ENCODE assay signal across 29 mouse cellular contexts in genomic region chr19:37317359-37317758, GRCm38 (mm10). TPM values are rescaled to one million over a fixed set of nuclear protein-coding genes. Genes with fewer than 3 reads are reported as not detected.
DNase-seq lines count a peak whose midpoint lies in the region; ATAC-seq and TF ChIP-seq lines count a peak whose summit lies in the region.
"Had no signal": no experiment of that assay in that cellular context is flagged by ENCODE, and none has a peak within 500 bp of the region (broad histone marks: within the 10 kb centered on the region; RNA-seq: fewer than 3 reads in every experiment).

No protein-coding gene starts in this region.

- WGBS in heart, adult 2 months = 76% methylated on average over 4 of the region's 4 CpGs
- WGBS in heart, embryonic 11.5 days (ENCODE audit: insufficient replicate concordance) = 82% methylated on average over 4 of the region's 4 CpGs
- WGBS in heart, postnatal 0 days = 63% methylated on average over 4 of the region's 4 CpGs

- no peak for ATAC-seq in heart, embryonic 11.5 days (replicated peaks; ENCODE audit: insufficient number of reproducible peaks, low FRiP score, low TSS enrichment)
- ATAC-seq in heart, postnatal 0 days (ENCODE audit: insufficient read depth, low read depth) = peak; percentile 13; the same call in 1 of the 2 replicates
- ATAC-seq: activated CD4-positive, CD25-positive, alpha-beta regulatory T cell, adult 4 months; forebrain, postnatal 0 days; inflammation-experienced regulatory T-cells, adult 6 months; liver, postnatal 0 days had no signal

- H3K79me2 ChIP-seq in heart, adult 2 months (replicated peaks; ENCODE audit: control insufficient read depth, insufficient read depth, low read length) = no peaks in the 10 kb centered on the region

- H3K9me3 ChIP-seq in heart, embryonic 11.5 days (replicated peaks; ENCODE audit: control insufficient read depth, low read length) = no peaks in the 10 kb centered on the region
- H3K9me3 ChIP-seq in heart, postnatal 0 days (replicated peaks; ENCODE audit: control insufficient read depth, low read length) = no peaks in the 10 kb centered on the region
- H3K9me3 ChIP-seq: embryonic facial prominence, embryonic 10.5 days; embryonic facial prominence, embryonic 15.5 days; forebrain, embryonic 12.5 days; hindbrain, embryonic 15.5 days; kidney, embryonic 15.5 days; limb, embryonic 13.5 days; stomach, embryonic 15.5 days had no signal

- peak in 1 of 2 experiments; percentile 34 for DNase-seq in heart, adult 2 months
- DNase-seq in ZHBTc4 (ENCODE audit: low read depth, low spot score) = peak; percentile 34
- no peak for DNase-seq in heart, postnatal 0 days (ENCODE audit: low spot score)
- DNase-seq in thymus, adult 18-20 months = no peak
- no peak for DNase-seq in left cerebral cortex, adult 2 months (ENCODE audit: extremely low spot score in 1 of 2, low spot score in 2 of 2)
- no peak for DNase-seq in left cerebral cortex, adult 8-10 months (ENCODE audit: low spot score in 2 of 2)
- DNase-seq: adrenal gland, adult 2 months; adrenal gland, postnatal 36 days; cerebellum, adult 18-20 months; cerebellum, postnatal 14 days; forebrain, postnatal 0 days; kidney, adult 11 months; kidney, postnatal 25 days; liver, postnatal 0 days; lung, postnatal 4 days; midbrain, embryonic 14.5 days; right cerebral cortex, postnatal 25 days; thymus, postnatal 25 days had no signal

- no peak for TF ChIP-seq POLR2A in heart, adult 2 months (IDR thresholded peaks at IDR 0.05; ENCODE audit: insufficient read depth, low read depth, low read length)

- peaks cover 33% of the 10 kb centered on the region for H3K36me3 ChIP-seq in heart, adult 2 months (ENCODE audit: control insufficient read depth, insufficient read depth, low read length)
- peaks cover 9% of the 10 kb centered on the region; the same call in 1 of the 2 replicates for H3K36me3 ChIP-seq in heart, embryonic 11.5 days (ENCODE audit: control insufficient read depth, insufficient read depth, low read length)
- H3K36me3 ChIP-seq in heart, postnatal 0 days (replicated peaks; ENCODE audit: control insufficient read depth, insufficient read depth, low read length) = peaks cover 43% of the 10 kb centered on the region
- H3K36me3 ChIP-seq: embryonic facial prominence, embryonic 15.5 days had no signal

- no peak for TF ChIP-seq CTCF in heart, adult 2 months (IDR thresholded peaks at IDR 0.05)
- TF ChIP-seq CTCF in heart, postnatal 0 days (IDR thresholded peaks at IDR 0.05; ENCODE audit: low read depth) = no peak
- TF ChIP-seq CTCF in left cerebral cortex, adult 2 months (IDR thresholded peaks at IDR 0.05) = no peak

- H3K4me1 ChIP-seq in heart, adult 2 months (ENCODE audit: control insufficient read depth, insufficient read depth, low read length) = peaks cover 3% of the 10 kb centered on the region
- no peaks in the 10 kb centered on the region; the same call in 1 of the 2 replicates for H3K4me1 ChIP-seq in heart, embryonic 11.5 days (ENCODE audit: control insufficient read depth, insufficient read depth, low read length)
- H3K4me1 ChIP-seq in heart, postnatal 0 days (ENCODE audit: control insufficient read depth, insufficient read depth) = peaks cover 25% of the 10 kb centered on the region
- H3K4me1 ChIP-seq: embryonic facial prominence, embryonic 10.5 days; embryonic facial prominence, embryonic 15.5 days; forebrain, embryonic 12.5 days; hindbrain, embryonic 15.5 days; kidney, embryonic 15.5 days; limb, embryonic 13.5 days; stomach, embryonic 15.5 days had no signal

- H3K4me3 ChIP-seq in heart, adult 2 months = no peak overlapping the region
- H3K4me3 ChIP-seq in heart, embryonic 11.5 days (ENCODE audit: low read depth, low read length) = no peak overlapping the region
- H3K4me3 ChIP-seq in heart, postnatal 0 days (ENCODE audit: low read depth, low read length) = no peak overlapping the region
- no peak overlapping the region for H3K4me3 ChIP-seq in left cerebral cortex, adult 2 months
- H3K4me3 ChIP-seq: embryonic facial prominence, embryonic 10.5 days; embryonic facial prominence, embryonic 15.5 days; forebrain, embryonic 12.5 days; hindbrain, embryonic 15.5 days; kidney, embryonic 15.5 days; limb, embryonic 13.5 days; stomach, embryonic 15.5 days had no signal

- no peaks in the 10 kb centered on the region for H3K27me3 ChIP-seq in heart, adult 2 months (ENCODE audit: control insufficient read depth, insufficient read depth, low read length)
- no peaks in the 10 kb centered on the region for H3K27me3 ChIP-seq in heart, embryonic 11.5 days (ENCODE audit: control insufficient read depth, insufficient read depth, low read length)
- H3K27me3 ChIP-seq in heart, postnatal 0 days (ENCODE audit: control insufficient read depth, insufficient read depth, low read length) = no peaks in the 10 kb centered on the region
- H3K27me3 ChIP-seq: embryonic facial prominence, embryonic 15.5 days; forebrain, embryonic 12.5 days; hindbrain, embryonic 15.5 days; kidney, embryonic 15.5 days; limb, embryonic 13.5 days; stomach, embryonic 15.5 days had no signal

- no peak overlapping the region for H3K4me2 ChIP-seq in heart, embryonic 11.5 days
- H3K4me2 ChIP-seq in heart, postnatal 0 days (ENCODE audit: low read depth, low read length) = no peak overlapping the region
- H3K4me2 ChIP-seq: embryonic facial prominence, embryonic 15.5 days; forebrain, embryonic 12.5 days; hindbrain, embryonic 15.5 days; kidney, embryonic 15.5 days; limb, embryonic 13.5 days; liver, embryonic 11.5 days; stomach, embryonic 15.5 days had no signal

- TF ChIP-seq EP300 in heart, adult 2 months (IDR thresholded peaks at IDR 0.05; ENCODE audit: insufficient read depth, low read depth, low read length) = no peak
- no peak for TF ChIP-seq EP300 in heart, postnatal 0 days (IDR thresholded peaks at IDR 0.05; ENCODE audit: low read depth)

- intact Hi-C loops in heart, adult 2 months (cut with DNase I) = no loop called here
- intact Hi-C loops in left cerebral cortex, adult 2 months (cut with DNase I) = no loop called here

- H3K9ac ChIP-seq in heart, adult 2 months (ENCODE audit: low read depth, low read length) = no peak overlapping the region
- no peak overlapping the region for H3K9ac ChIP-seq in heart, embryonic 11.5 days (ENCODE audit: low read depth, low read length)
- H3K9ac ChIP-seq in heart, postnatal 0 days (replicated peaks; ENCODE audit: low read depth, low read length) = no peak overlapping the region
- H3K9ac ChIP-seq: embryonic facial prominence, embryonic 15.5 days; forebrain, embryonic 12.5 days; forebrain, postnatal 0 days; hindbrain, embryonic 15.5 days; kidney, embryonic 15.5 days; limb, embryonic 13.5 days; liver, postnatal 0 days; stomach, embryonic 15.5 days had no signal

- H3K27ac ChIP-seq in heart, adult 2 months = peak overlapping the region; percentile 51; the same call in 1 of the 2 replicates
- no peak overlapping the region for H3K27ac ChIP-seq in heart, embryonic 11.5 days (ENCODE audit: low read depth, low read length)
- H3K27ac ChIP-seq in heart, postnatal 0 days (ENCODE audit: low read depth) = peak overlapping the region; percentile 32
- H3K27ac ChIP-seq in left cerebral cortex, adult 2 months = no peak overlapping the region
- H3K27ac ChIP-seq: embryonic facial prominence, embryonic 10.5 days; embryonic facial prominence, embryonic 15.5 days; forebrain, embryonic 12.5 days; hindbrain, embryonic 15.5 days; kidney, embryonic 15.5 days; limb, embryonic 13.5 days; stomach, embryonic 15.5 days had no signal

RNA-seq across cellular contexts. Expression of gene Ide, which starts 20.3 kb away (rescaled TPM):
- total RNA-seq in heart, adult 2 months (2021) = 10 to 100 TPM; 52.2 to 99.8 TPM
- polyA plus RNA-seq in heart, adult 2 months (2012; rRNA removed) = 24.0 and 50.6 TPM in 2 replicates
- 54.7 and 56.9 TPM in 2 replicates for polyA plus RNA-seq in heart, embryonic 11.5 days (2014; fragmentation: Nextera tagmentation; extraction: Ambion mirVana)
- 57.5 and 60.8 TPM in 2 replicates for total RNA-seq in heart, postnatal 0 days (2014; rRNA removed; ENCODE audit: low replicate concordance)
- 68.0 and 72.6 TPM in 2 replicates for polyA plus RNA-seq in heart, postnatal 0 days (2015; fragmentation: Nextera tagmentation; extraction: Ambion mirVana)
- 10 to 100 TPM; 37.8 to 57.2 TPM for total RNA-seq in left cerebral cortex, adult 2 months (2021)
- 10 to 100 TPM; 35.0 to 40.4 (median 37.2) TPM for total RNA-seq in left cerebral cortex, adult 8-10 months (2022)

RNA-seq across cellular contexts. Expression of gene Kif11, which starts 58.8 kb away (rescaled TPM):
- under 1 TPM; 0.34 to 0.66 TPM for total RNA-seq in heart, adult 2 months (2021)
- 0.20 and 0.35 TPM in 2 replicates for polyA plus RNA-seq in heart, adult 2 months (2012; rRNA removed)
- 54.1 and 56.6 TPM in 2 replicates for polyA plus RNA-seq in heart, embryonic 11.5 days (2014; fragmentation: Nextera tagmentation; extraction: Ambion mirVana)
- total RNA-seq in heart, postnatal 0 days (2014; rRNA removed; ENCODE audit: low replicate concordance) = 31.4 and 41.5 TPM in 2 replicates
- 10.4 and 10.8 TPM in 2 replicates for polyA plus RNA-seq in heart, postnatal 0 days (2015; fragmentation: Nextera tagmentation; extraction: Ambion mirVana)
- under 1 TPM; 0.63 to 0.79 TPM for total RNA-seq in left cerebral cortex, adult 2 months (2021)
- total RNA-seq in left cerebral cortex, adult 8-10 months (2022) = under 1 TPM; 0.53 to 0.89 (median 0.58) TPM

Comparison
In these comparisons a context has a peak if more than half of its experiments do, and no peak if none do; other contexts are left out.
1. H3K27ac ChIP-seq: peak in heart, adult 2 months (single experiment) and heart, postnatal 0 days (single experiment); none in heart, embryonic 11.5 days (single experiment) and left cerebral cortex, adult 2 months (single experiment).
2. RNA of gene Kif11, which starts 58.8 kb away (total RNA-seq): 31.4 to 41.5 TPM in heart, postnatal 0 days; 0.63 to 0.79 TPM in left cerebral cortex, adult 2 months, 0.34 to 0.66 TPM in heart, adult 2 months and 0.53 to 0.89 TPM in left cerebral cortex, adult 8-10 months; every median in the first group is over 10 times any median in the second.